Mouse (Mus musculus) limb, embryonic 11.5 days (tissue): ENCODE measurements around the gene Olfr1097. TPM values are rescaled to one million over a fixed set of nuclear protein-coding genes. Genes with fewer than 3 reads are reported as not detected.

ENCODE experiments used
- ATAC-seq: fragments of 200-750 bp; cut with Nextera tagmentation; 2 replicates; pipeline ENCODE4 v1.8.0; 2017; ENCODE audit warnings: low read depth; ENCODE audit not compliant: insufficient number of reproducible peaks, low FRiP score, low TSS enrichment
- DNase-seq: peaks from one replicate; pipeline ENCODE4 v3.0.0-alpha.2; 2015; ENCODE audit warnings: low spot score
- H3K27ac ChIP-seq: fragments of 300-500 bp; sonication (generic); replicated peaks from 2 replicates; pipeline ENCODE4 v1.5.1; 2014; ENCODE audit warnings: low read depth, mild to moderate bottlenecking, low read length
- H3K27me3 ChIP-seq: fragments of 300-500 bp; sonication (generic); 2 replicates; pipeline ENCODE4 v1.6.1; 2014; ENCODE audit warnings: mild to moderate bottlenecking, low read length, mixed read lengths; ENCODE audit not compliant: control insufficient read depth, insufficient read depth
- H3K36me3 ChIP-seq: fragments of 300-500 bp; sonication (generic); 2 replicates; pipeline ENCODE4 v1.6.1; 2014; ENCODE audit warnings: mild to moderate bottlenecking, low read length, moderate library complexity, mixed read lengths; ENCODE audit not compliant: control insufficient read depth, insufficient read depth
- H3K4me1 ChIP-seq: fragments of 300-500 bp; sonication (generic); 2 replicates; pipeline ENCODE4 v1.6.1; 2014; ENCODE audit warnings: low read length, mixed read lengths; ENCODE audit not compliant: control insufficient read depth, insufficient read depth
- H3K4me2 ChIP-seq: fragments of 300-500 bp; sonication (generic); 2 replicates; pipeline ENCODE4 v1.6.1; 2014; ENCODE audit warnings: low read depth, mild to moderate bottlenecking, moderate library complexity; ENCODE audit not compliant: severe bottlenecking
- H3K4me3 ChIP-seq: fragments of 300-500 bp; sonication (generic); 2 replicates; pipeline ENCODE4 v1.5.1; 2014; ENCODE audit warnings: low read depth, low read length
- H3K9ac ChIP-seq: fragments of 300-500 bp; sonication (generic); 2 replicates; pipeline ENCODE4 v1.6.1; 2014; ENCODE audit warnings: mild to moderate bottlenecking, low read length
- H3K9me3 ChIP-seq: fragments of 300-500 bp; sonication (generic); 2 replicates; pipeline ENCODE4 v1.6.1; 2016; ENCODE audit warnings: low read length; ENCODE audit not compliant: control insufficient read depth
- whole genome bisulfite sequencing: fragments of 180-500 bp; shearing (Covaris S2); extraction: QIAGEN DNeasy Blood & Tissue Kit; methylation state at CpG from one replicate; pipeline ENCODE4 v1.1.7; 2014; 5-methylcytosine and 5-hydroxymethylcytosine counted together
- polyA plus RNA-seq: library from polyadenylated mRNA; unstranded; fragments of >200 nt; fragmentation: Nextera tagmentation; extraction: Ambion mirVana; gene quantifications from 2 replicates; pipeline ENCODE4 v1.2.1, GENCODE M21; 2014

The Olfr1097 gene
- not detected in 2 replicates for polyA plus RNA-seq

GRCm38 (mm10) chr2:86892116-86892515, at the start of gene Olfr1097:
Olfr1097 (minus strand) TSS chr2:86892216.
- 92% methylated on average over 1 of the region's 1 CpGs for WGBS
- H3K27me3 ChIP-seq = no peaks in the 10 kb centered on the region
- DNase-seq (no peak), ATAC-seq (no peak)
- no peak within 1 kb of the TSS for H3K4me3 ChIP-seq
- H3K27ac ChIP-seq = no peak within 1 kb of the TSS
- H3K9me3 ChIP-seq = no peaks in the 10 kb centered on the region
- no peaks in the 10 kb centered on the region for H3K36me3 ChIP-seq
- no peaks in the 10 kb centered on the region for H3K4me1 ChIP-seq
- no peak within 1 kb of the TSS for H3K9ac ChIP-seq
- no peak within 1 kb of the TSS for H3K4me2 ChIP-seq

GRCm38 (mm10) chr2:86926557-86926956, 34.5 kb upstream of the Olfr1097 start:
- H3K4me2 ChIP-seq = no peak overlapping the region
- H3K36me3 ChIP-seq = no peaks in the 10 kb centered on the region
- DNase-seq = no peak
- H3K9ac ChIP-seq = no peak overlapping the region
- H3K4me3 ChIP-seq = no peak overlapping the region
- no peak overlapping the region for H3K27ac ChIP-seq
- no peaks in the 10 kb centered on the region for H3K9me3 ChIP-seq
- no peaks in the 10 kb centered on the region for H3K4me1 ChIP-seq
- no peak for ATAC-seq
- no peaks in the 10 kb centered on the region for H3K27me3 ChIP-seq

- ATAC-seq (no peak), DNase-seq (no peak)
- Histone ChIP-seq H3K27me3 (no peaks in the 10 kb centered on the region), H3K4me2 (no peak within 1 kb of the TSS), H3K27ac (no peak within 1 kb of the TSS), H3K9ac (no peak within 1 kb of the TSS), H3K4me3 (no peak within 1 kb of the TSS), H3K9me3 (no peaks in the 10 kb centered on the region), H3K36me3 (no peaks in the 10 kb centered on the region), H3K4me1 (no peaks in the 10 kb centered on the region)
- 87% methylated on average over 1 of the region's 1 CpGs for WGBS
Measured at GRCm38 (mm10) chr2:86924445-86924844, 32.4 kb upstream of the Olfr1097 start, which contains the start of gene Olfr1098. Olfr1098 (minus strand) TSS chr2:86924545.

GRCm38 (mm10) chr2:86905647-86906046, 13.6 kb upstream of the Olfr1097 start:
- Histone ChIP-seq H3K4me1 (no peaks in the 10 kb centered on the region), H3K4me2 (no peak overlapping the region), H3K9ac (no peak overlapping the region), H3K4me3 (no peak overlapping the region), H3K9me3 (no peaks in the 10 kb centered on the region), H3K27ac (no peak overlapping the region), H3K27me3 (no peaks in the 10 kb centered on the region), H3K36me3 (no peaks in the 10 kb centered on the region)
- ATAC-seq = no peak
- 93% methylated on average over 2 of the region's 2 CpGs for WGBS
- no peak for DNase-seq

- no peak within 1 kb of the TSS for H3K9ac ChIP-seq
- ATAC-seq = no peak
- no peaks in the 10 kb centered on the region for H3K9me3 ChIP-seq
- H3K4me2 ChIP-seq = no peak within 1 kb of the TSS
- H3K4me3 ChIP-seq = no peak within 1 kb of the TSS
- H3K27ac ChIP-seq = no peak within 1 kb of the TSS
- WGBS = 85% methylated on average over 1 of the region's 1 CpGs
- no peaks in the 10 kb centered on the region for H3K4me1 ChIP-seq
- no peaks in the 10 kb centered on the region for H3K27me3 ChIP-seq
- no peaks in the 10 kb centered on the region for H3K36me3 ChIP-seq
- no peak for DNase-seq
Measured at GRCm38 (mm10) chr2:86874702-86875101, 17.3 kb downstream of the Olfr1097 start, which contains the start of gene Gm13723. Gm13723 (minus strand) TSS chr2:86874802.

- WGBS = 85% methylated on average over 3 of the region's 3 CpGs
- Histone ChIP-seq H3K9me3 (no peaks in the 10 kb centered on the region), H3K36me3 (no peaks in the 10 kb centered on the region), H3K4me3 (no peak within 1 kb of the TSS), H3K27me3 (no peaks in the 10 kb centered on the region), H3K27ac (no peak within 1 kb of the TSS), H3K4me2 (no peak within 1 kb of the TSS), H3K4me1 (no peaks in the 10 kb centered on the region), H3K9ac (no peak within 1 kb of the TSS)
- DNase-seq (no peak), ATAC-seq (no peak)
Measured at GRCm38 (mm10) chr2:86851596-86851995, 40.4 kb downstream of the Olfr1097 start, which contains the start of gene Olfr1095. Olfr1095 (minus strand) TSS chr2:86851696.

Other genes with a start within 250 kb of the Olfr1097 start
- gene Olfr1085, start 230.2 kb downstream of the Olfr1097 start, polyA plus RNA-seq = not detected in 2 replicates
- gene Olfr1086, start 212.1 kb downstream of the Olfr1097 start, polyA plus RNA-seq = not detected in 2 replicates
- gene Olfr1087, start 193.8 kb downstream of the Olfr1097 start, polyA plus RNA-seq = not detected in 2 replicates
- gene Olfr1089, start 158.5 kb downstream of the Olfr1097 start, polyA plus RNA-seq = not detected in 2 replicates
- not detected in 2 replicates for gene Olfr1090, start 133.2 kb downstream of the Olfr1097 start, polyA plus RNA-seq
- not detected in 2 replicates for gene Olfr1093, start 109.7 kb downstream of the Olfr1097 start, polyA plus RNA-seq
- not detected in 2 replicates for gene Olfr141, start 82.2 kb downstream of the Olfr1097 start, polyA plus RNA-seq
- gene Olfr1094, start 67.6 kb downstream of the Olfr1097 start, polyA plus RNA-seq = not detected in 2 replicates
- not detected in 2 replicates for gene Olfr1095, start 40.5 kb downstream of the Olfr1097 start, polyA plus RNA-seq
- not detected in 2 replicates for gene Gm13723, start 17.4 kb downstream of the Olfr1097 start, polyA plus RNA-seq
- not detected in 2 replicates for gene Olfr1098, start 32.3 kb upstream of the Olfr1097 start, polyA plus RNA-seq
- not detected in 2 replicates for gene Olfr1099, start 68.5 kb upstream of the Olfr1097 start, polyA plus RNA-seq
- gene Olfr1100, start 87.7 kb upstream of the Olfr1097 start, polyA plus RNA-seq = not detected in 2 replicates
- not detected in 2 replicates for gene Olfr1101, start 99.0 kb upstream of the Olfr1097 start, polyA plus RNA-seq
- gene Olfr1102, start 106.2 kb upstream of the Olfr1097 start, polyA plus RNA-seq = not detected in 2 replicates
- gene Olfr1104, start 134.9 kb upstream of the Olfr1097 start, polyA plus RNA-seq = not detected in 2 replicates
- gene Olfr1105, start 144.3 kb upstream of the Olfr1097 start, polyA plus RNA-seq = not detected in 2 replicates
- not detected in 2 replicates for gene Olfr1106, start 160.1 kb upstream of the Olfr1097 start, polyA plus RNA-seq
- not detected in 2 replicates for gene Olfr1107, start 183.6 kb upstream of the Olfr1097 start, polyA plus RNA-seq
- not detected in 2 replicates for gene Olfr1109, start 203.8 kb upstream of the Olfr1097 start, polyA plus RNA-seq
- gene Olfr259, start 222.4 kb upstream of the Olfr1097 start, polyA plus RNA-seq = not detected in 2 replicates
- gene Olfr1110, start 248.1 kb upstream of the Olfr1097 start, polyA plus RNA-seq = not detected in 2 replicates